ENCODE assay signal across 27 mouse cellular contexts in the genomic region with DNA sequence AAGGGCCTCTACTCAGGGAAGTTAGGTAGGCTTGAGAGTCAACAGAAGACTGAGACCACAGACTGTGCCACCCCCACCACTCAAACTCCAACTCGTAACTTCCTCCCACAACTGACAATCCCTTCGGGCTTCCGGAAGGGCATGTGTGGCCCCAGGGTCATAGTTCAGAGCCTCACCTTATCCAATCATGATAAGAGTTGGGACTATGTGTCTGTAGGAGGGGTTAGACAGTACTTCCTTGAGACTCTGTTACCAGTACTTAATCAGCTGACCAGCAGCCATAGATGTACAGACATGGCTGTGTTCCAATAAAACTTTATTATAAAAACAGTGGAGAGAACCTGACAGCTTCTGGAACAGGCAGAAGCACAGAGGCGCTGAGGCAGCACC. TPM values are rescaled to one million over a fixed set of nuclear protein-coding genes. Genes with fewer than 3 reads are reported as not detected.
DNase-seq lines count a peak whose midpoint lies in the region; ATAC-seq and TF ChIP-seq lines count a peak whose summit lies in the region.
"Had no signal": no experiment of that assay in that cellular context is flagged by ENCODE, and none has a peak within 500 bp of the region (broad histone marks: within the 10 kb centered on the region; RNA-seq: fewer than 3 reads in every experiment).

No protein-coding gene starts in this region.

- no peak overlapping the region for H3K27ac ChIP-seq in hindbrain, embryonic 16.5 days (ENCODE audit: low read depth, low read length)
- H3K27ac ChIP-seq in hindbrain, embryonic 14.5 days: no peak overlapping the region
- H3K27ac ChIP-seq in liver, embryonic 12.5 days: no peak overlapping the region
- no peak overlapping the region for H3K27ac ChIP-seq in liver, embryonic 11.5 days (ENCODE audit: low read depth, low read length)
- no peak overlapping the region for H3K27ac ChIP-seq in ES-E14 (ENCODE audit: insufficient read depth, low read depth, low read length, poor library complexity, severe bottlenecking)
- H3K27ac ChIP-seq: forebrain, embryonic 13.5 days; heart, embryonic 15.5 days; intestine, embryonic 15.5 days had no signal

- no peak overlapping the region for H3K4me3 ChIP-seq in hindbrain, embryonic 16.5 days (ENCODE audit: low read length)
- H3K4me3 ChIP-seq in hindbrain, embryonic 14.5 days (replicated peaks; ENCODE audit: low read length): no peak overlapping the region
- no peak overlapping the region for H3K4me3 ChIP-seq in liver, embryonic 12.5 days
- no peak overlapping the region for H3K4me3 ChIP-seq in liver, embryonic 11.5 days (ENCODE audit: low read depth, low read length)
- no peak overlapping the region for H3K4me3 ChIP-seq in ES-E14 (ENCODE audit: insufficient read depth in 1 of 2, low read depth in 1 of 2, low read length in 2 of 2, poor library complexity in 1 of 2, severe bottlenecking in 1 of 2)
- H3K4me3 ChIP-seq: forebrain, embryonic 10.5 days; forebrain, embryonic 13.5 days; heart, embryonic 12.5 days; heart, embryonic 15.5 days; intestine, embryonic 15.5 days had no signal

- no peaks in the 10 kb centered on the region for H3K36me3 ChIP-seq in hindbrain, embryonic 16.5 days (ENCODE audit: control insufficient read depth, insufficient read depth, low read length)
- no peaks in the 10 kb centered on the region for H3K36me3 ChIP-seq in hindbrain, embryonic 14.5 days (replicated peaks; ENCODE audit: control insufficient read depth, insufficient read depth)
- H3K36me3 ChIP-seq in liver, embryonic 12.5 days: peaks cover 18% of the 10 kb centered on the region
- peaks cover 5% of the 10 kb centered on the region; the same call in 1 of the 2 replicates for H3K36me3 ChIP-seq in liver, embryonic 11.5 days (ENCODE audit: control insufficient read depth, insufficient read depth, low read length)
- H3K36me3 ChIP-seq in ES-E14 (ENCODE audit: control insufficient read depth, insufficient read depth, low read length, poor library complexity, severe bottlenecking): peaks cover 4% of the 10 kb centered on the region; the same call in 1 of the 2 replicates

- no peaks in the 10 kb centered on the region for H3K4me1 ChIP-seq in hindbrain, embryonic 16.5 days (ENCODE audit: control insufficient read depth, insufficient read depth, low read depth, low read length)
- H3K4me1 ChIP-seq in hindbrain, embryonic 14.5 days (replicated peaks; ENCODE audit: control insufficient read depth, insufficient read depth, low read length): 0 out of 2 replicates have a peak, but pooled peaks cover 3% of the 10 kb centered on the region
- H3K4me1 ChIP-seq in liver, embryonic 12.5 days: no peaks in the 10 kb centered on the region
- no peaks in the 10 kb centered on the region for H3K4me1 ChIP-seq in liver, embryonic 11.5 days (replicated peaks; ENCODE audit: control insufficient read depth, insufficient read depth, low read length)
- no peaks in the 10 kb centered on the region for H3K4me1 ChIP-seq in ES-E14 (ENCODE audit: control insufficient read depth in 2 of 2, insufficient read depth in 2 of 2, low read length in 2 of 2, poor library complexity in 1 of 2)
- H3K4me1 ChIP-seq: intestine, embryonic 15.5 days had no signal

- no peak overlapping the region for H3K9ac ChIP-seq in hindbrain, embryonic 16.5 days (ENCODE audit: low read depth, low read length)
- no peak overlapping the region for H3K9ac ChIP-seq in hindbrain, embryonic 14.5 days
- H3K9ac ChIP-seq in liver, embryonic 12.5 days: no peak overlapping the region
- H3K9ac ChIP-seq in liver, embryonic 11.5 days (ENCODE audit: low read depth, low read length): no peak overlapping the region
- no peak overlapping the region for H3K9ac ChIP-seq in ES-E14 (ENCODE audit: insufficient read depth, low read depth, low read length, poor library complexity, severe bottlenecking)
- H3K9ac ChIP-seq: forebrain, embryonic 13.5 days; forebrain, postnatal 0 days; heart, embryonic 12.5 days; heart, embryonic 15.5 days; intestine, embryonic 15.5 days had no signal

- no peak overlapping the region for H3K4me2 ChIP-seq in hindbrain, embryonic 16.5 days (ENCODE audit: low read length)
- no peak overlapping the region for H3K4me2 ChIP-seq in hindbrain, embryonic 14.5 days (replicated peaks)
- no peak overlapping the region for H3K4me2 ChIP-seq in liver, embryonic 12.5 days
- H3K4me2 ChIP-seq in liver, embryonic 11.5 days: no peak overlapping the region
- H3K4me2 ChIP-seq: forebrain, embryonic 13.5 days; heart, embryonic 12.5 days; heart, embryonic 15.5 days; intestine, embryonic 15.5 days had no signal

- in situ Hi-C loops in ES-E14 (cut with MboI; ENCODE audit: low sequenced_read_pairs in 2 of 2, unreplicated experiment in 2 of 2): no loop called here

- no peaks in the 10 kb centered on the region for H3K9me3 ChIP-seq in hindbrain, embryonic 16.5 days (ENCODE audit: control insufficient read depth, low read length)
- no peaks in the 10 kb centered on the region for H3K9me3 ChIP-seq in hindbrain, embryonic 14.5 days (ENCODE audit: control insufficient read depth, low read length)
- H3K9me3 ChIP-seq in liver, embryonic 12.5 days (replicated peaks): no peaks in the 10 kb centered on the region
- H3K9me3 ChIP-seq in liver, embryonic 11.5 days (ENCODE audit: control insufficient read depth, low read length): no peaks in the 10 kb centered on the region
- H3K9me3 ChIP-seq in ES-E14 (ENCODE audit: control insufficient read depth, insufficient read depth, low read depth, low read length): no peaks in the 10 kb centered on the region
- H3K9me3 ChIP-seq: forebrain, embryonic 10.5 days; forebrain, embryonic 13.5 days; heart, embryonic 12.5 days; heart, embryonic 15.5 days; intestine, embryonic 15.5 days had no signal

- 94% methylated on average over 4 of the region's 4 CpGs for WGBS in hindbrain, embryonic 16.5 days
- 94% methylated on average over 4 of the region's 4 CpGs for WGBS in hindbrain, embryonic 14.5 days
- WGBS in liver, embryonic 12.5 days (ENCODE audit: insufficient replicate concordance): 81% methylated on average over 4 of the region's 4 CpGs
- 80% methylated on average over 4 of the region's 4 CpGs for WGBS in liver, embryonic 11.5 days

- DNase-seq in hindbrain, embryonic 14.5 days (ENCODE audit: low spot score): no peak
- no peak for DNase-seq in liver, embryonic 11.5 days (ENCODE audit: low spot score)
- DNase-seq in ES-E14 (ENCODE audit: low read depth, low spot score) (peak; percentile 12), ZHBTc4 (ENCODE audit: low read depth, low spot score) (peak; percentile 67)
- DNase-seq in T-cell, adult 2 months (ENCODE audit: low spot score): no peak
- DNase-seq in lung, postnatal 25 days (ENCODE audit: low spot score): no peak
- DNase-seq: adrenal gland, adult 8-10 months; adrenal gland, postnatal 25 days; cerebellum, adult 11-12 months; cerebellum, adult 8-10 months; cerebellum, postnatal 36 days; forebrain, postnatal 0 days; gastrocnemius, postnatal 25 days; heart, adult 18-20 months; heart, postnatal 10 days; heart, postnatal 36 days; kidney, adult 2 months had no signal

- no peaks in the 10 kb centered on the region for H3K27me3 ChIP-seq in hindbrain, embryonic 16.5 days (replicated peaks; ENCODE audit: control insufficient read depth, insufficient read depth, low read length)
- H3K27me3 ChIP-seq in hindbrain, embryonic 14.5 days (ENCODE audit: control insufficient read depth, insufficient read depth, low read length): no peaks in the 10 kb centered on the region
- H3K27me3 ChIP-seq in liver, embryonic 12.5 days (replicated peaks): no peaks in the 10 kb centered on the region
- H3K27me3 ChIP-seq in liver, embryonic 11.5 days (replicated peaks; ENCODE audit: control insufficient read depth, insufficient read depth, low read length): no peaks in the 10 kb centered on the region
- H3K27me3 ChIP-seq: forebrain, embryonic 13.5 days; heart, embryonic 12.5 days; heart, embryonic 15.5 days; intestine, embryonic 15.5 days had no signal

- ATAC-seq in hindbrain, embryonic 16.5 days: 0 out of 2 replicates have a peak, but pooled peaks have one; percentile 17
- no peak for ATAC-seq in hindbrain, embryonic 14.5 days (ENCODE audit: low FRiP score)
- ATAC-seq in liver, embryonic 12.5 days: 0 out of 2 replicates have a peak, but pooled peaks have one; percentile 8
- ATAC-seq in liver, embryonic 11.5 days (replicated peaks; ENCODE audit: low FRiP score): no peak
- ATAC-seq: activated CD4-positive, CD25-positive, alpha-beta regulatory T cell, adult 4 months; CD4-positive, CD25-positive, alpha-beta regulatory T cell, adult 4 months; forebrain, embryonic 13.5 days; forebrain, postnatal 0 days; intestine, embryonic 15.5 days had no signal

TF ChIP-seq in ES-E14, 5 proteins besides CTCF, POLR2A, EP300 and RAD21:
- TF ChIP-seq ZNF384 (IDR thresholded peaks at IDR 0.05; ENCODE audit: low read depth, low read length) (no peak), MAFK (IDR thresholded peaks at IDR 0.05; ENCODE audit: insufficient read depth, low read depth, low read length) (no peak), ZC3H11A (IDR thresholded peaks at IDR 0.05; ENCODE audit: borderline replicate concordance, low read depth, low read length) (no peak), HCFC1 (IDR thresholded peaks at IDR 0.05; ENCODE audit: borderline replicate concordance, insufficient read depth, low read length) (no peak)

RNA-seq across cellular contexts. Expression of a gene that starts 48.7 kb away (rescaled TPM):
- polyA plus RNA-seq in hindbrain, embryonic 16.5 days (2015; fragmentation: Nextera tagmentation; extraction: Ambion mirVana): 12.8 and 15.4 TPM in 2 replicates
- 6.8 and 8.3 TPM in 2 replicates for polyA plus RNA-seq in hindbrain, embryonic 14.5 days (2014; fragmentation: Nextera tagmentation; extraction: Ambion mirVana)
- 46.5 and 49.4 TPM in 2 replicates for polyA plus RNA-seq in liver, embryonic 12.5 days (2016; fragmentation: Nextera tagmentation; extraction: Ambion mirVana)
- polyA plus RNA-seq in liver, embryonic 11.5 days (2014; fragmentation: Nextera tagmentation; extraction: Ambion mirVana): 22.6 and 24.6 TPM in 2 replicates
- 18.6 and 20.3 TPM in 2 replicates for total RNA-seq in ES-E14 (2012; rRNA removed)
- total RNA-seq: MEL had no signal
- polyA plus RNA-seq: activated CD4-positive, CD25-positive, alpha-beta regulatory T cell, adult 4 months; CD4-positive, CD25-positive, alpha-beta regulatory T cell, adult 4 months had no signal

Comparison
In these comparisons a context has a peak if more than half of its experiments do, and no peak if none do; other contexts are left out.
1. ATAC-seq: peak in hindbrain, embryonic 16.5 days (single experiment) and liver, embryonic 12.5 days (single experiment); none in hindbrain, embryonic 14.5 days (single experiment) and liver, embryonic 11.5 days (single experiment).
2. DNase-seq: peak in ES-E14 (single experiment) and ZHBTc4 (single experiment); none in hindbrain, embryonic 14.5 days (single experiment), liver, embryonic 11.5 days (single experiment), T-cell, adult 2 months (single experiment) and lung, postnatal 25 days (single experiment).